11 mouse cellular contexts compared by ENCODE assay signal in the genomic region with DNA sequence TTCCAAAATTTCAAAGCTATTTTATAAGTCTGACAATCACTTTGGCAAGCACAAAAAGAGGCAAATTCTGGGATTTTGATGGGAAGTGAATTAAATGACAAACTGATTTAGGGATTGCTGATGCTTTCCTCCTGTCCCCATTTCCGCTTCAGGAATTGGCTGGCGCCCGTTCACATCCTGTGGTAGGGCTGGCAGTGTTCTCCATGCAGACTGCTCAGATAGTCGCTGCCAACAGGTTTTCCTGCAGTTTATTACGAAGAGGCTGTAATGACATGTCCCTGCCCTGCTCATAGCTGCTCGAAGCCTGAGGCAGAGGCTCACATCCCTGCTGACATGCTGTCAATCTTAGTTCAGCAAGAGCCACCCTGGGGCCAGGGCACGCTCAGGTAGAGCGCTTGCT.
DNase-seq lines count a peak whose midpoint lies in the region; ATAC-seq lines count a peak whose summit lies in the region.
"Had no signal": no experiment of that assay in that cellular context is flagged by ENCODE, and none has a peak within 500 bp of the region (broad histone marks: within the 10 kb centered on the region; RNA-seq: fewer than 3 reads in every experiment).

No protein-coding gene starts in this region.

- ATAC-seq in cerebellum, adult (ENCODE audit: insufficient number of reproducible peaks, low FRiP score, low TSS enrichment) = peak; percentile 70
- ATAC-seq in frontal cortex, adult (ENCODE audit: low TSS enrichment) = no peak
- ATAC-seq: hindbrain, embryonic 16.5 days had no signal

- DNase-seq in left cerebral cortex, postnatal 10 days (ENCODE audit: extremely low spot score in 1 of 2, low spot score in 2 of 2) = peak; percentile 19 to 34
- DNase-seq in left cerebral cortex, adult 11 months (ENCODE audit: low spot score) = no peak
- DNase-seq in cerebellum, adult 18-20 months = peak; percentile 64 to 69
- DNase-seq in layer of hippocampus, adult 11-12 months (ENCODE audit: low spot score) = peak; percentile 30
- DNase-seq in frontal cortex, postnatal 10 days (ENCODE audit: low spot score in 2 of 2) = no peak
- DNase-seq in retina, postnatal 1 day = no peak
- DNase-seq: gastrocnemius, postnatal 14 days; liver, embryonic 13.5 days had no signal

- intact Hi-C loops in left cerebral cortex, postnatal 10 days (cut with DNase I) = no loop called here

Comparison
In these comparisons a context has a peak if more than half of its experiments do, and no peak if none do; other contexts are left out.
1. DNase-seq: peak in left cerebral cortex, postnatal 10 days (2 of 2), cerebellum, adult 18-20 months (2 of 2) and layer of hippocampus, adult 11-12 months (single experiment); none in left cerebral cortex, adult 11 months (single experiment), frontal cortex, postnatal 10 days (0 of 2) and retina, postnatal 1 day (single experiment).